Mouse (Mus musculus) ES-E14 (cell line): ENCODE results near the gene Gm10974.

ENCODE experiments used
- HCFC1 ChIP-seq: IDR thresholded peaks from 2 replicates; pipeline ENCODE4 v1.6.1; 2012; ENCODE audit warnings: low read length, inconsistent platforms, borderline replicate concordance; ENCODE audit not compliant: insufficient read depth
- MAFK ChIP-seq: IDR thresholded peaks from 2 replicates; pipeline ENCODE4 v1.6.1; 2014; ENCODE audit warnings: mild to moderate bottlenecking, low read depth, low read length, inconsistent platforms; ENCODE audit not compliant: insufficient read depth

DNA sequence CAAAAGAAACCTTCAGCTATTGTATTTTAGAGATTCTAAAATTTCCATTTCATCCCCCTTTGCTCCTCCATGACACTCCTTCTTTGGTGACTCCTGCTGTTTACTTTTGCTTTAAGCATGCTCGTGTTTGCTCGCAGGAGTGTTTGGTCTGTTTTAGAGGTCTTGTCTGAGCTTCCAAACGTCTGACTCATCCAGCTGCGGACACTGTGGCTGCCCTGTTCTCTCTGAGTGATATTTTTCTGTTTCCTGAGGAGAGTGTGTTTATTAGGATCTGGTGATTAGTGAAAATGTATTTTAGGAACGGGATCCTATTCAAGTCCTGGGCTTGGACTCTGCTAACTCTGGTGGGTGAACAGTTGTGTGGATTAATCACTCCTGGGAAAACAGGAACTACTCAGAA lies 26.1 kb upstream of the Gm10974 start:
- no peak for TF ChIP-seq HCFC1
- TF ChIP-seq MAFK: no peak
